Mouse (Mus musculus): Measurements from ENCODE around the gene Mctp2. TPM values are rescaled to one million over a fixed set of nuclear protein-coding genes. Genes with fewer than 3 reads are reported as not detected.

The Mctp2 gene
- under 1 TPM in 1 of 2 experiments, not detected in 1; 0.10 TPM for total RNA-seq (2021)
- long read RNA-seq, experiment 1, result 0 reads
- long read RNA-seq, experiment 2, result 0 reads

DNA sequence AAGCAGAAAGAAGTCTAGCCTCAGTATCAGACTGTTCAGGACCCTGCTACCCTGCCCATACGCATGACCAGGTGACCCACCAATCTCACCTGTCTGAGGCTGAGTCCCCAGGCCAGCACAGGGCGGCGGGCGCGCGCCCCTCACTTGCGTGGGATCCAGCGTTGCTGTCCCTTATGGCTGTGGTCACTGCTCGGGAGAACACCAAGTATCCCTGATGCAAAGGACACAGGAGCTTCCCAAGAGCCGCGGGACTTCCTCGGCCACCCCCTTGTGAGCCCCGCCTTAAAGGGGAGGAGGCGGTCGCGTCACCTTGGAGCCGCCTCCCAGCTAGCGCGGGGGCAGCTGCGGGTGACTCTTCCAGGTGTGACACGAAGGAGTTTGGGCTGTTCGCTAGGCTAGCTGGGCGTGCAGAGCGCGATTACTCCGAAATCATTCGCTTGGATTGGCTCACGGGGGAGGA lies at the start of gene Mctp2:
Mctp2 (minus strand) TSS at position 227 of the 460 bp plus-strand sequence.
- DNase-seq (ENCODE audit: low spot score in 2 of 2), result peak; percentile 15 to 28

DNA sequence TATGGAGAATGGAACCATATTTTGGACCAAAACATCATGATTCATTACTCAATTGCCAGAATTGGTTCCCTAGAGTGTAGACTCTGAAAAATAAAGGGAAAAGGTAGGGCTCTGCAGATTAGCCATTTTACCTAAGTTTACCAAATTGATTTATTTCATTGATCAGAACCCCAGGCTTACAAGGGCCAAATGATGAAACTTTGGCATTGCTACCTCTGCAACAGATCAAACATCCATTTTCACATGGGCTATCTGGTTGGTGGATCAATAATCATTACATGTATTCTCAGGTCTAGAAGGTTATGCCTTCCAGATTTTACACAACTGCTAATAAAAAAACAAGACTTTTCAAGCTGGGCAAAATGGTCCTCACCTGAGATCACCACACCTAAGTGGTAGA lies 39.5 kb upstream of the Mctp2 start:
- DNase-seq (ENCODE audit: low spot score in 2 of 2), result no peak

DNA sequence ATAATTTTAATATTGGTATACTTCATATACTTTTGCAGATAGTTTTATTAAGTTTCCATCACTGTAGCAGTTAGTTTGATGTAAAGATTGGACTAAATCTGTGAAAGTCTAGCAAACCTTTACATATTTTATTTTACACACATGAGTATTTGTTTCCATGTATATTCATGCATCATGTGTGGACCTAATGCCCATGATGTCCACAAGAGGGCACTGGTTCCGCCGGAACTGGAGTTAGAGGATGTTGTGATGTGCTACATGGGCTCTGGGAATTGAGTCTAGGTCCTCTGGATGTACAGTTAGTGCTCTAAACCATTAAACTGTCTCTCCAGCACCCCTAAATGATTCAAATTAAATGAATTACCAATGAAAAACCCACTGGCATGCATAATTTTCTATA lies 37.3 kb upstream of the Mctp2 start:
- no peak for DNase-seq (ENCODE audit: low spot score in 2 of 2)

DNA sequence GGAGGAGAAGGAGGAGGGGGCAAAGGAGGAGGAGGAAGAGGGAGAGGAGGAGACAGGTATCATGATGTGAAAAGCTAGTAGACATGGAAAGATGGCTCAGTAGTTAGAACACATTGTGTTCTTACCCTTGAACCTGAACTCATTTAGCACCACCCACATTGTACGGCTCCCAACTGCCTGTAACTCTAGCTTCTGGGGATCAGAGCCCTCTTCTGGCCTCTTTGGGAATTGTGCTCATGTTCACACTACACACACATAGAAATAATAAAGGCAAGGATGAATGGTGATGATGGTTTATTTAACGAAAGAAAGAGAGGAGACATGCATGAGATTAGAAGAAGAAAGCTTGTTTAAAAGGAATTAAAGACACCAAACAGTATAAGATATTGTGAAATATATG lies 36.4 kb upstream of the Mctp2 start:
- no peak for DNase-seq (ENCODE audit: low spot score in 2 of 2)

DNA sequence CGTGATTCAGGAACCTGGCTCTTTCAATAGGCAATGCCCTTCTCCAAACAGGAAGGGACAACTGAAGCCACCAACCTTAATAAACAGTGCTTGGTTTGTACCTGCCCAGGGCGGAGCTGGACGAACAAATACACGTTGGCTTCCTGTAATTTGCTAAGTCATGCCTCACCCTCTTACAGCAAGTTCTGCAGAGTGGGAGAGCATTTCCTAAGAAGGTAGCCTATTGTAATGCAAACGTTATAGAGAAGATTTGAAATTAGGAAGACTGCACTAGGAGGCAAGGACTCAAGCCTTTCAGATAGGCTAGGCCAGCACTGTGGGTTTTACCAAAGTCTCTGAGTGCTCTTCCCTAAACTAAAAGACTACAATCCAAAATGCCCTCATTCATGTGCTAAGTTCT lies 19.6 kb upstream of the Mctp2 start:
- DNase-seq (ENCODE audit: low spot score in 2 of 2), result no peak

DNA sequence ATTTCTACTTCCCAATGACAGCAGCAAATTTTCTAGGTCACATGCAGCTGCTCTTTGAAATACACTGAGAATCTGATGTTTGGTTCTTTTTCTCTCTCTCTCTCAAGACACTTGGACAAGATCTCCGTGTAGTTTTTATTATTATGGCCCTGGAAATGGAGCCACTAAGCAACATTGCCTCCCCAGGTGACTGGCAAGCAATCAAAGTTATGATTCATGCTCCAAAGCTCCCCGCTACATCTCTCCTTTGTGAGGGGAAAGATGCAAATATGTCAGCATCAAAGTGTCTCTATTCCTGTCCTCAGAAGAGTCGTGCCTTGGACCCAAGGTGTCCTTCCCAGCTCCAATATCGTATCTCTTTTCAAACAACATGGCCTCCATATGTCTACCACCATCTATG lies 14.5 kb upstream of the Mctp2 start:
- DNase-seq (ENCODE audit: low spot score in 2 of 2), result no peak

DNA sequence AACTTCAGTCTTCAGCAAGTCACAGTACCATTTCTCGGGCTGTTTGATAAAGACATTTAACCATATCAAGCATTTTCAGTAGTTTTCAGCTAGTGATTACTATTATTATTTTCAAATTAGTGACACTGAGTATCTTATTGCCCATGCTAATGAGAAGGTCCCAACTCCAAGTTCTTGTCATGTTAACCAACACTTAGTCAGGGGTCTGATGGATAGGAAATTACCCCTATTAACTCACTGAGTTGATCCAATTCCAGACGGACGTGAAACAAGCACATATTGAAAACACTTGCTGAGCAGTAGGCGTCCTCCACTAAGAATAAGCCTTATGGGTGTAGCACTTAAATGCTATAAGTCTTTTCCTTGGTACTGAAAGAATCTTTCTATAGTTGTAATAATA lies 14.0 kb upstream of the Mctp2 start:
- DNase-seq (ENCODE audit: low spot score in 2 of 2), result no peak

DNA sequence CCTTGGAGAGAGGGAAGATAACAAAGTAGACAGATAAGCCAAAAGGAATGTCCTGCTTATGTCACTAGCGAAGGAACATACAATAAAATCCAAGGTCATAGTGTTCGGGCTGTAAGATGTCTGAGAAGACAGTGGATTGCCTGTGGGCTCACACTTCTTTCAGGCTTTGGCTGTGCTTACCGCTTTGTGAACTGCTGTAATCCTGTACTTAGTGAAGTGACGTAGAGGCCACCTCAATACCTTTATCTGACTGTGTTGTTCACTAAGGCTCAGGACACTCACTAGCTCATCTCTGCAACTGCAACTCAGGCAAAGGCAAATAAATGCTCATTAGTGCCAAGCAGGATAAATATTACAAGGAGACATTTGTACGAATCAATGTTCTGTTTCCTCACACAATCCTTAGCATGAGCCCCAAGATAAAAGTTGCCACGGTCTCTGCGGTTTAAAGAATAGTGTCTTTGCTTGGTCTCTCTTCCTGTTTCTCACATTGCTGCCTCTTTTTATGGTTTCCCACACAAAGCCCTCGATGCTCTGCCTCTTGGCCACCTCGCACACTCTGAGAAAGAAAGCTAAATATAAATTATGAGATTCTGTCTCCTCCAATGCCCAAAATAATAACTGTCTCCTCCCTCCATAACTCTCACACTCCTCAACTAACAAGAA lies 8.1 kb upstream of the Mctp2 start:
- no peak for DNase-seq (ENCODE audit: low spot score in 2 of 2)

DNA sequence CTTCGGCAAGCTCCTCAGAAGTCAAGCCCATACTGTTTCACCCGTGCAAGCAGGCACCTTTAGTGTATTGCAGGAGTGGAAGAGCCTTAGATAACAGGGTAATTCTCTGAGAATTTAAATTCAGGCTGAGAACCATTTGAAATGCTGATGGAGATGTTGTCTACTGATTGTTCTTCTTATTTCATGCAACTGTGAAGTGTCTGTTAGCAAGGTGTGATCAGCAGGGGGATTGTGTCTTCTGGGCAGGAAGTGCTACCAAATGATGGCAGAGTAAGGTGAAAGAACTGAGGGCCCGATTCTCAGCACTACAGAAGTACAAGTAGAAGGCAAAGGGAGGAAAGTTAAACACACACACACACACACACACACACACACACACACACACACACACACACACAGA lies 7.5 kb upstream of the Mctp2 start:
- DNase-seq (ENCODE audit: low spot score in 2 of 2), result no peak

DNA sequence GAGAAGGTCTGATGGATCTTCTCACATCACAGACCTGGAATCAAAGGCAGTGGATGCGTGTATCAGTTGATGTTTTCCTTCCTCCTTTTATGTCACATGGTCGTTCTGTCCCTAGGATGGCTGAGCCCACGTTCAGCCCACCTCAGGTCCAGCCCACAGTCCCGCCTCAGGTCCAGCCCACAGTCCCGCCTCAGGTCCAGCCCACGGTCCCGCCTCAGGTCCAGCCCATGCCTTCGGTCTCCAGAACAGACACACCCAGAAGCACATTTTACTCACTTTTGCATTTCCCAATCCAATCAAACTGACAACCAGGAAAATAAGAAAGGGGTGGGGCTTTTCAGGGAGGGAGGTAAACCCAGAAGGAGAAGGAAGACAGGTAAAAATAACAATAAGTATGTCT lies 5.2 kb upstream of the Mctp2 start:
- DNase-seq (ENCODE audit: low spot score in 2 of 2), result no peak

DNA sequence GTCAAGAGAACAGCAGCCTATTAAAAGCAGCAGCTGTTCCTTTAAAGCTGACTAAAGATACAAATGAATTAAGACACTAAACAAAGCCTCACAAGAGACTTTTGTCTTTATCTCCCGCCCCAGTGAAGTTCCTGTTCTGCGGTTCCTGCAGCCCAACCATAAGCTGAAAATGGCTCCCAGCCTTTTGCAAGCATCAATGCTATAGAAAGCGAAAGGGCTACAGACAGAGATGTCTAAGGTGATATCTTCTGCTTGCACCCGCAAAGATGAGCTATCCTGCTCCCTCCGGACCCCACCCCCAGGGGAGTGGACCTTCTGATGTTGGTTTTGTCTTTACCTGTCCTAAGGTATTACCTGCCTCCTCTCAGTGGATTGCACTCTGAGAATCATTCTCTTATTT lies 1.7 kb upstream of the Mctp2 start:
- no peak for DNase-seq (ENCODE audit: low spot score in 2 of 2)

DNA sequence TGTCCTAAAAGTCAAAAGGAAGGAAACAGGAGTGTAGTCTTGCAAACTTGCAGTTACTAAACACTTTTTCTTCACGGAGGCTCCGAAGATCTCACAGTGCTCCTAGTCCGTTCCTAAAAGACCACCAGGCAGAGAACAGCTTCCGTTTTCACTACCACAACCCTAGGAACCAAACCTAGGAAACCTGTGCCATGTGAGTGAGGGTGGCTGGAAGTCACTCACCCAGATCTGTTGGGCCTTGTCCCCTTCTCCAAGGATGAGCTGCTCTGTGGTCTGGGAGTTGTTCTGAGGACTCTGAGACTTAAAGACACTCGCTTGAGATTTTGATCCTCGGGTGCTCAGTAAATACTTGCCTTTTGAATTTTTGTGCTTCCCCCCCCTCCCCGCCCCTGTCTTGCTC lies 439 bp upstream of the Mctp2 start:
- DNase-seq (ENCODE audit: low spot score in 2 of 2), result no peak

DNA sequence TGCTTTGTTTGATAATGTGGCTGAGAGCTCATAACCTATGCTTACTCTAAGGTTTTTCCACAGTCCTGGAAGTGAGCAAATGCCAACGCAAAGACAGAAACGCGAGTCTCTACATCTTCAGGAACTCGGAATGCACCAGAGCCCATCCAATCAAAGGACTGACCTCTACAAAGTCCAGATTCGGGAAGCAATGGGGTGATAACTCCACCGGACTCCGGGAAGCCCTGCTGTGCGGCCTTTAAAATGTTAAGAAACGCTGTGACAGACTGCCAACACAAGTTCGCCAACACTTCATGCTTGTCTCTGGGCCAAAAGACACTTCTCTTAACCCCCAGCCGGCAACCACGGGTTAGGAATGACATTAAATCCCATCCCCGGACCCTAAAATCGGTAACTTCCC lies 437 bp downstream of the Mctp2 start:
- DNase-seq (ENCODE audit: low spot score in 2 of 2), result no peak

DNA sequence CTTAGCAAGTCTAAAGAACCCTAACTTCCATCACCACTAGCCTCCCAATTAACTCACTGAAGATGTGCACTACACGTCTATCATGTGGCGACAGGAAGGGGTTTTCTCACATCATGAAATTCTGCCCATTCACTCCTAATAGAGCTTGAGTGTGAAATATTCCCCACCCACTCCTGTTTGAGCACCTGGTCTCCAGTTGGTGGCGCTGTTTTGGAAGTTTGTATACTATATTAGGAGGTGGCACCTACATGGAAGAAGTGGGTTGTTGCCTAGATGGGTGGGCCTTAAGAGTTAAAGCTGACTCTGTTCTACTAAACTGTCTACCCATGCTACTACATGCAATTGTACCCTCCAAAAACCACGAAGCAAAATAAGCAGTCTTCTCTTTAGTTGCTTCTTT lies 4.7 kb downstream of the Mctp2 start:
- DNase-seq (ENCODE audit: low spot score in 2 of 2), result no peak

DNA sequence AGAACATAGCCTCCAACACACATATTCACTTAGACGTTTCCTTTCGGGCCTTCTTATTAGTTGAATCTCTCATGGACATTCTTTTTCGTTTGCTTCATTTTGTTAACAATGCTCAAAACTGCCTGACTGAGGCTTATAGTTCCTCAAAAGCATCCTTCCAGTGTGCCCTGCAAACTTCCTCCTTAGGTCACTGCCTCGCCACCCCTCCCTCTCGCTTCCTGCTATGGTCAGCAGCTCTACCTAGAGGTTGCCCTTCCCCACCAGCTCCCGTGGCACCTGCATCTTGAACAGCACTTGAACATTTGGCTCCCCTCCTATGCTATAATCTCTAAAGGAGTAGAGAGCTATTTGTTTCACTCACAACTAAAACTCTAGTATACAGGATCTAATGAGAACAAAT lies 6.7 kb downstream of the Mctp2 start:
- no peak for DNase-seq (ENCODE audit: low spot score in 2 of 2)

DNA sequence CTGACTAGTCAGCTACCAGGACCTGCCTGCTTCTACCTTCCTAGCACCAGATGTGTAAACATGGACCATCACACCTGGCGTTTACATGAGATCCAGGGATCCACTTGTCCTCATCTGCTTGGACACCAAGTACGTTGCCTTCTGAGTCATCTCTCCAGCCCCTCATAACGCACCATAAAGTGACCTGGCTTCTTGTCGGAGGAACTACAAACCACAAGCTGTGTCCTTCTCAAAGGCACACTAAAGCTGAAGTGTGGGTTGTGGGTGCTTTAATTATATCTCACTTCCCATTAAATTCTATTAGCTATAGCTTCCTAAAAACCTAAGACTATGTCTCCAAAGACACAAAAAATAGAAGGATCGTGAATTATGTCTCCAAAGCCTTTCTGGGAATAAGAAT lies 9.4 kb downstream of the Mctp2 start:
- DNase-seq (ENCODE audit: low spot score in 2 of 2), result no peak

DNA sequence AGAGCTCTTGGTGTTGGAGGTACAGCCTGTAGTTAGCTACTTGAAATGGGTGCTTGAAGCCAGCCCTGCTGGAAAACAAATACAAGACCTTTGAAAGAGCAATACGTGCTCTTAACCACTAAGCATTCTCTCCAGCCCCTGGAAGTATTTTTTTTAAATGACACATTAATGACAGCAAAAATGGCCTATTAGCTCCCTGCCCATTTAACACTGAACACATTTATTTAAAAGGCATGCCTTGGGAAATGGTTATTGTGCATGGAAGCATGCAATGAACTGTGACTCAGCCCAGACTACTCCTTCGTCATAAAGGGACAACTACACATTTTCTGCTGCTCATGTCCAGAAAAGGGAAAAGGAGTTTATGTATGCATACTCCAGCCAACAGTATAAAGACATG lies 10.2 kb downstream of the Mctp2 start:
- no peak for DNase-seq (ENCODE audit: low spot score in 2 of 2)

DNA sequence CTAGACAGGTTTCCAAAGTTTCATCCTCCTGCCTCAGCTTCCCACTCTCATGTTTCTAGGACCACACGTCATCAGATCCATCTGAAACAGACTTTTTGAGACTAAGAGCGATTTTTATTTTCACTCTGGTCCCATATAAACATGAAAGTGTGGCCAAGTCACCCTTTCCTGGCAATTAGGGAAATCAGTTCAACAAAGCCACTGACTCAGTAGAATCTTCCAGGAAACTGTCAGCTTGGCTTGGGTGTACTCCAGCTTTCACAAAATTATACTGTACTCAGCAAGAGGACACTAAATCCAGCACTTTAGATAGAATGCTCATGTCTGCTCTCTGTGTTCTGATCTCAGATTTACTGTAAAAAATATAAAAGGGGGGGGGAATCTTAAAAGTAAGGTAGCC lies 11.5 kb downstream of the Mctp2 start:
- no peak for DNase-seq (ENCODE audit: low spot score in 2 of 2)

DNA sequence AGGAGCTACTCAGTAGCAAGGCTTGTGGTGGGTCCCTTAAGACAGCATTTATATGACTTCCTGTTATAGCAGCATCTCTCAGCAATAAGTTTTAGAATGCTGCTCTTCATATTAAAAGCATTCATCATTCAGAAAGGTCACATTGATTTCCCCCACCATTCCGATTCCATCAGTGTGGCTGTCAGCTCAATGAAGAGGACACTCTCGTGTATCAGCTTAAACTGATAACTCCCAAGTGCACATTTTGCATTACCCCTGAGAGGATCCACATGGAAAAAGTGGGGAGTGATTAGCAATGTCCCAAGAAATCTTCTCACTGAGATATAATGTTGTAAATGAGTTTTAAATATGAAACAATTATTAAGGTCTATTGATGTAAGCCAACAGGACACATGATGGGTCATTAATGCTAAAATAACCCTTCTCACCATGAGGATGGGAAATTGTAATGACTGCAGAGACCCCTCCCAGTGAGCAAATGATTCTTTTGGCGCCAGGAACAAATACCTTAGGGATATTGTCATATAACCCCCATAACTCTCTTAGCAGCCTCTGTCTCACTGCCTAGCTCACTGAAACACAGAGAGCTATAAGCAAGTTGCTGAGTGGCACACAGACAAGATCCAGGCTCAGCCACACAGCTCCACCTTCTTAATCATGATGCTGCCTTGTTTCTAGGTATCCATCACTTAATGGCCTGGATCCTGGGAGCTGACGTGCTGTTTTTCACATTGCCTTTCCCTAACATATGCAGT lies 12.4 kb downstream of the Mctp2 start:
- no peak for DNase-seq (ENCODE audit: low spot score in 2 of 2)

DNA sequence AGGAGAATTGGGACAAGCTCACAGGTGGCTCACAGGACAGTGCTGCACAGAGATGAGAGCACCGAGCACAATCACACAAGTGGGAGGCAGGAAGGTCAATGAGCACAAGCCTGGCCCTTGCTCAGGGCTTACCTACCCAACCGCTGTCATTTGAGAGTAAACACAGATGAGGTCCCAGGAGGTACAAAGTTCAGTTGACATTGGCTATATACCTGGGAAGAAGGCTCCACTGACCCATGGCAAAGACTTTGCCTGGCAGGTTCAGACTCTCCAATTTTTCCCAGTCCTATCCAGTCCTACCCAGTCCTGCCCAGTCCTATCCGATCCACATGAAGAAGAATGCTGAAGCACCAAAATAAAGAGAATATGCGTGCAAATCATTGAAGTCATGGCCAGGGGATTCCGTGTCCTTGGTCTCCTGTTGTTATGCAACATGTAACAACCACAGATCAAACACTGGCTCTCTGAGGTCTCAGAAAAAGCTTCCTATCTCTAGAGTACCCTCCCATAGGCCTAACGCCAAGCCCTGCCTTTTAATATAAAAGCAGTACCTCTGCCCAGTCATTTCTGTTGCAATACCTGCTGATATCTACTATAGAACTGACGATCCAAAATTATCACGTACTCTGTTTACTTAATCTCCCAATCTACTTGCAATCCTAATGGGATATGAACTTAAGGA lies 14.0 kb downstream of the Mctp2 start:
- DNase-seq (ENCODE audit: low spot score in 2 of 2), result no peak

DNA sequence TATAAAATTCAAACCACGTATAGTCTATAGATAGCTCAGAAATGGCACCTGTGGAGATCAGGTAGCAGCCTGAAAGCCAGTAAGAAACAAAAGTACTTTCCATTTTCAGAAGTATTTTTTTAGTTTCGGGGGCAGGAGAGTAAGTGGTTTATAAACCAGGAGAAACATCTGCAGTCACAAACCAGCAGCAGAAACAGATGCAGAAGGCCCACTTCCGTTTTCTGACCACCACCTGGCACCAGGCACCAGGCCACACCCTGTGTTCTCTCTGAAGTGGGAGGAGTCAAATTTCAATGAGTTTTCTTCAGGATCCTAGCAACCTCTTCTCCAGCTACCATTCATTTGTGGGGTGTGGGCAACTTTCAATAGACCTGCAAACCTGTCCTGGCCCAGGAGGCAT lies 25.7 kb downstream of the Mctp2 start:
- no peak for DNase-seq (ENCODE audit: low spot score in 2 of 2)

DNA sequence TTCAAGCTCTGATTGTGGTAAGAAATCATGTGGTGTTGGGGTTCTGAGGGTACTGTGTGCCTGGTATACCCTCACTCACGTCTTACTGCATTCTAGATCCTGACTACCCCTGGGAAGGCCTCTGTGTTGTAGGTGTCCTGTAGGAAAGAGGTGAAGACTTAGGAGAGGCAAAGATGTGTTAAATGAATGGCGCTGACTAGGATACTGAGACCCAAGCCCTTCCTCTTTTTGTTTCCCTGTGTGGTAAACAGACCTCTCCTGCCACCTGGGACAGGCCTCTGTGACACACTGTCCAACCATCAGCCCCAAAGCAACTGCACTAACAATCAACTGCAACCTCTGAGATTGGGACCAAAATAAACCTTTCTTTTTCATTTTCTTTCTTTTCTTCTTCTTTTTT lies 28.0 kb downstream of the Mctp2 start:
- no peak for DNase-seq (ENCODE audit: low spot score in 2 of 2)

All from gastrocnemius, postnatal 4 days (tissue).